Mouse (Mus musculus) stomach, embryonic 15.5 days (tissue): ENCODE results near the gene Acvrl1. TPM values are rescaled to one million over a fixed set of nuclear protein-coding genes. Genes with fewer than 3 reads are reported as not detected.

Experiments
- ATAC-seq: fragments of 200-750 bp; cut with Nextera tagmentation; 2 replicates; pipeline ENCODE4 v1.8.0; 2017; ENCODE audit warnings: low read depth, moderate number of reproducible peaks, moderate TSS enrichment; ENCODE audit not compliant: insufficient read depth, low FRiP score
- H3K27ac ChIP-seq: fragments of 300-500 bp; sonication (generic); 2 replicates; pipeline ENCODE4 v1.5.1; 2015; ENCODE audit warnings: mild to moderate bottlenecking, inconsistent platforms
- H3K27me3 ChIP-seq: fragments of 300-500 bp; sonication (generic); replicated peaks from 2 replicates; pipeline ENCODE4 v1.6.1; 2015; ENCODE audit warnings: inconsistent platforms
- H3K36me3 ChIP-seq: fragments of 300-500 bp; sonication (generic); 2 replicates; pipeline ENCODE4 v1.6.1; 2015; ENCODE audit warnings: inconsistent platforms
- H3K4me1 ChIP-seq: fragments of 300-500 bp; sonication (generic); 2 replicates; pipeline ENCODE4 v1.6.1; 2015; ENCODE audit warnings: inconsistent platforms
- H3K4me2 ChIP-seq: fragments of 300-500 bp; sonication (generic); 2 replicates; pipeline ENCODE4 v1.6.1; 2015; ENCODE audit warnings: mild to moderate bottlenecking, inconsistent platforms
- H3K4me3 ChIP-seq: fragments of 300-500 bp; sonication (generic); replicated peaks from 2 replicates; pipeline ENCODE4 v1.5.1; 2015; ENCODE audit warnings: inconsistent platforms
- H3K9ac ChIP-seq: fragments of 300-500 bp; sonication (generic); 2 replicates; pipeline ENCODE4 v1.6.1; 2015; ENCODE audit warnings: inconsistent platforms
- H3K9me3 ChIP-seq: fragments of 300-500 bp; sonication (generic); 2 replicates; pipeline ENCODE4 v1.6.1; 2016; ENCODE audit warnings: inconsistent platforms
- WGBS: fragments of 180-500 bp; shearing (Covaris S2); methylation state at CpG from one replicate; pipeline ENCODE4 v1.1.7; 2015; 5-methylcytosine and 5-hydroxymethylcytosine counted together
- polyA plus RNA-seq: library from polyadenylated mRNA; unstranded; fragments of >200 nt; fragmentation: Nextera tagmentation; extraction: Ambion mirVana; gene quantifications from 2 replicates; pipeline ENCODE4 v1.2.1, GENCODE M21; 2015

The Acvrl1 gene
- polyA plus RNA-seq, 1 experiment from 2014 or later = 28.4 TPM

- Histone ChIP-seq H3K4me2 (no peak overlapping the region), H3K27me3 (peaks cover 3% of the 10 kb centered on the region; the same call in 1 of the 2 replicates), H3K4me1 (peaks cover 63% of the 10 kb centered on the region), H3K27ac (peak overlapping the region; percentile 88), H3K9ac (no peak overlapping the region), H3K4me3 (no peak overlapping the region), H3K36me3 (peaks cover 7% of the 10 kb centered on the region; the same call in 1 of the 2 replicates), H3K9me3 (no peaks in the 10 kb centered on the region)
- WGBS = 61% methylated on average over 6 of the region's 6 CpGs
- no peak for ATAC-seq
Measured at GRCm38 (mm10) chr15:101132761-101133160, 4.4 kb downstream of the Acvrl1 start.

GRCm38 (mm10) chr15:101133993-101134704 is 5.8 kb downstream of the Acvrl1 start:
- H3K4me1 ChIP-seq = peaks cover 54% of the 10 kb centered on the region

GRCm38 (mm10) chr15:101135405-101135804 is 7.1 kb downstream of the Acvrl1 start:
- Histone ChIP-seq H3K27ac (peak overlapping the region; percentile 88), H3K4me1 (peaks cover 57% of the 10 kb centered on the region), H3K9ac (0 out of 2 replicates have a peak overlapping the region, but pooled peaks have one; percentile 12)

More at GRCm38 (mm10) chr15:101133993-101134704, 5.8 kb downstream of the Acvrl1 start:
- 21% methylated on average over 15 of the region's 15 CpGs for WGBS
- peak overlapping the region; percentile 52 for H3K4me2 ChIP-seq
- ATAC-seq = peak; percentile 52; the same call in 1 of the 2 replicates
- peak overlapping the region; percentile 31 for H3K4me3 ChIP-seq
- H3K9ac ChIP-seq = no peak overlapping the region
- H3K27ac ChIP-seq = peak overlapping the region; percentile 88
- peaks cover 8% of the 10 kb centered on the region; the same call in 1 of the 2 replicates for H3K36me3 ChIP-seq
- H3K27me3 ChIP-seq = peaks cover 3% of the 10 kb centered on the region; the same call in 1 of the 2 replicates
- H3K9me3 ChIP-seq = no peaks in the 10 kb centered on the region

GRCm38 (mm10) chr15:101137455-101137854 is 9.1 kb downstream of the Acvrl1 start:
- H3K27me3 ChIP-seq = no peaks in the 10 kb centered on the region
- ATAC-seq = no peak
- no peak overlapping the region for H3K4me3 ChIP-seq
- peaks cover 8% of the 10 kb centered on the region; the same call in 1 of the 2 replicates for H3K36me3 ChIP-seq
- peaks cover 50% of the 10 kb centered on the region for H3K4me1 ChIP-seq
- H3K4me2 ChIP-seq = no peak overlapping the region
- H3K9ac ChIP-seq = no peak overlapping the region
- no peaks in the 10 kb centered on the region for H3K9me3 ChIP-seq
- WGBS = 80% methylated on average over 11 of the region's 11 CpGs
- no peak overlapping the region for H3K27ac ChIP-seq

More at GRCm38 (mm10) chr15:101135405-101135804, 7.1 kb downstream of the Acvrl1 start:
- ATAC-seq = no peak
- WGBS = 47% methylated on average over 8 of the region's 8 CpGs
- peak overlapping the region; percentile 31 for H3K4me3 ChIP-seq
- no peaks in the 10 kb centered on the region for H3K9me3 ChIP-seq
- H3K36me3 ChIP-seq = peaks cover 8% of the 10 kb centered on the region; the same call in 1 of the 2 replicates
- no peaks in the 10 kb centered on the region; the same call in 1 of the 2 replicates for H3K27me3 ChIP-seq
- H3K4me2 ChIP-seq = peak overlapping the region; percentile 52

GRCm38 (mm10) chr15:101138675-101139074 is 10.4 kb downstream of the Acvrl1 start:
- no peak overlapping the region for H3K27ac ChIP-seq
- peaks cover 8% of the 10 kb centered on the region; the same call in 1 of the 2 replicates for H3K36me3 ChIP-seq
- H3K9me3 ChIP-seq = no peaks in the 10 kb centered on the region
- H3K4me2 ChIP-seq = no peak overlapping the region
- no peak overlapping the region for H3K9ac ChIP-seq
- peaks cover 49% of the 10 kb centered on the region for H3K4me1 ChIP-seq
- no peak for ATAC-seq
- no peak overlapping the region for H3K4me3 ChIP-seq
- no peaks in the 10 kb centered on the region for H3K27me3 ChIP-seq
- whole genome bisulfite sequencing = 80% methylated on average over 3 of the region's 3 CpGs

- Histone ChIP-seq H3K4me1 (peaks cover 54% of the 10 kb centered on the region), H3K9ac (no peak overlapping the region), H3K4me2 (peak overlapping the region; percentile 9; the same call in 1 of the 2 replicates), H3K4me3 (no peak overlapping the region), H3K9me3 (no peaks in the 10 kb centered on the region), H3K27ac (peak overlapping the region; percentile 75; the same call in 1 of the 2 replicates), H3K36me3 (peaks cover 8% of the 10 kb centered on the region; the same call in 1 of the 2 replicates), H3K27me3 (no peaks in the 10 kb centered on the region)
- 0 out of 2 replicates have a peak, but pooled peaks have one; percentile 10 for ATAC-seq
- 25% methylated on average over 12 of the region's 12 CpGs for WGBS
Measured at GRCm38 (mm10) chr15:101139885-101140284, 11.6 kb downstream of the Acvrl1 start.

- Histone ChIP-seq H3K9ac (no peak overlapping the region), H3K27ac (peak overlapping the region; percentile 75), H3K4me3 (no peak overlapping the region), H3K9me3 (no peaks in the 10 kb centered on the region), H3K4me2 (peak overlapping the region; percentile 11), H3K27me3 (no peaks in the 10 kb centered on the region), H3K4me1 (peaks cover 53% of the 10 kb centered on the region), H3K36me3 (peaks cover 8% of the 10 kb centered on the region; the same call in 1 of the 2 replicates)
- ATAC-seq = no peak
- WGBS = 48% methylated on average over 6 of the region's 6 CpGs
Measured at GRCm38 (mm10) chr15:101140587-101140986, 12.3 kb downstream of the Acvrl1 start.

GRCm38 (mm10) chr15:101141061-101141541 is 12.8 kb downstream of the Acvrl1 start:
- Histone ChIP-seq H3K4me1 (peaks cover 55% of the 10 kb centered on the region), H3K27ac (no peak overlapping the region; the same call in 1 of the 2 replicates), H3K4me3 (no peak overlapping the region), H3K27me3 (no peaks in the 10 kb centered on the region), H3K36me3 (peaks cover 8% of the 10 kb centered on the region; the same call in 1 of the 2 replicates), H3K9me3 (no peaks in the 10 kb centered on the region), H3K4me2 (peak overlapping the region; percentile 11), H3K9ac (no peak overlapping the region)
- 5% methylated on average over 9 of the region's 14 CpGs for WGBS
- peak; percentile 51 for ATAC-seq

- H3K4me1 ChIP-seq = peaks cover 68% of the 10 kb centered on the region
- no peaks in the 10 kb centered on the region for H3K9me3 ChIP-seq
- ATAC-seq = no peak
- no peaks in the 10 kb centered on the region for H3K27me3 ChIP-seq
- H3K4me2 ChIP-seq = no peak overlapping the region
- H3K36me3 ChIP-seq = 0 out of 2 replicates have a peak, but pooled peaks cover 2% of the 10 kb centered on the region
- H3K27ac ChIP-seq = no peak overlapping the region
- H3K9ac ChIP-seq = no peak overlapping the region
- 54% methylated on average over 8 of the region's 8 CpGs for WGBS
- H3K4me3 ChIP-seq = no peak overlapping the region
Measured at GRCm38 (mm10) chr15:101142672-101143071, 14.3 kb downstream of the Acvrl1 start.

GRCm38 (mm10) chr15:101143494-101143893 is 15.2 kb downstream of the Acvrl1 start:
- no peak for ATAC-seq
- WGBS = 23% methylated on average over 8 of the region's 8 CpGs
- Histone ChIP-seq H3K9me3 (no peaks in the 10 kb centered on the region), H3K36me3 (no peaks in the 10 kb centered on the region), H3K27ac (peak overlapping the region; percentile 77), H3K4me2 (no peak overlapping the region), H3K27me3 (no peaks in the 10 kb centered on the region), H3K4me1 (peaks cover 76% of the 10 kb centered on the region), H3K4me3 (no peak overlapping the region), H3K9ac (no peak overlapping the region)

GRCm38 (mm10) chr15:101144176-101144575 is 15.9 kb downstream of the Acvrl1 start:
- no peak overlapping the region for H3K9ac ChIP-seq
- no peaks in the 10 kb centered on the region for H3K27me3 ChIP-seq
- WGBS = 86% methylated on average over 5 of the region's 5 CpGs
- no peak overlapping the region for H3K4me2 ChIP-seq
- H3K4me3 ChIP-seq = no peak overlapping the region
- no peaks in the 10 kb centered on the region for H3K9me3 ChIP-seq
- no peak for ATAC-seq
- peak overlapping the region; percentile 77 for H3K27ac ChIP-seq
- peaks cover 74% of the 10 kb centered on the region for H3K4me1 ChIP-seq
- no peaks in the 10 kb centered on the region for H3K36me3 ChIP-seq

- no peaks in the 10 kb centered on the region for H3K27me3 ChIP-seq
- no peaks in the 10 kb centered on the region for H3K36me3 ChIP-seq
- ATAC-seq = no peak
- H3K9me3 ChIP-seq = no peaks in the 10 kb centered on the region
- peak overlapping the region; percentile 77 for H3K27ac ChIP-seq
- H3K4me2 ChIP-seq = peak overlapping the region; percentile 45; the same call in 1 of the 2 replicates
- 63% methylated on average over 8 of the region's 8 CpGs for WGBS
- H3K4me1 ChIP-seq = peaks cover 68% of the 10 kb centered on the region
- no peak overlapping the region for H3K9ac ChIP-seq
- no peak overlapping the region for H3K4me3 ChIP-seq
Measured at GRCm38 (mm10) chr15:101144779-101145178, 16.5 kb downstream of the Acvrl1 start.
